Comparison of ENCODE assay signal across 13 mouse cellular contexts in the genomic region with DNA sequence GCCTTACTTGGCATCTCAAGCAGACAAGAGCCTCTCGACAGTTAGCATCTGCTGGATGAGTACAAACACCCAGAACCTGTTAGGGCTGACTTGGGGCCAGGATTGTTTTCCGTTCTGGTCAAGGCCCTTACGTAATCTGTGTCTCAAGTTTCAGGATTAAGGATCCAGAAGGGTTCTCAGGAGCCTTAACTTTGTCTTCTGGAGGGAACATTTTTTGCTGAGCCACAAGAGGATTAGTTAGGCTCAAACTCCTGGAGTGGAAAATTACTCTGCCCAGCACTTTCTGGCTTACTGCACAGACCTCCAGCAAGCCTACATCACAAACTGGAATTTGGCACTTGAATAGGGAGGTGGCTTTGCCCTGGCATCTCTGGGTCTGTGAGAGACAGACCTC. TPM values are rescaled to one million over a fixed set of nuclear protein-coding genes. Genes with fewer than 3 reads are reported as not detected.
DNase-seq lines count a peak whose midpoint lies in the region; ATAC-seq and TF ChIP-seq lines count a peak whose summit lies in the region.
"Had no signal": no experiment of that assay in that cellular context is flagged by ENCODE, and none has a peak within 500 bp of the region (broad histone marks: within the 10 kb centered on the region; RNA-seq: fewer than 3 reads in every experiment).

No protein-coding gene starts in this region.

- no peaks in the 10 kb centered on the region for H3K79me2 ChIP-seq in liver, adult 2 months (ENCODE audit: control insufficient read depth, insufficient read depth, low read length)

- H3K4me2 ChIP-seq in liver, embryonic 12.5 days: no peak overlapping the region
- H3K4me2 ChIP-seq in kidney, postnatal 0 days (ENCODE audit: low read length): no peak overlapping the region
- no peak overlapping the region for H3K4me2 ChIP-seq in midbrain, embryonic 15.5 days
- H3K4me2 ChIP-seq: midbrain, embryonic 13.5 days had no signal

- no peak for ATAC-seq in liver, embryonic 12.5 days
- ATAC-seq in kidney, postnatal 0 days (replicated peaks; ENCODE audit: low FRiP score, low read depth): peak; percentile 9; the same call in 1 of the 2 replicates
- ATAC-seq in midbrain, embryonic 15.5 days (replicated peaks): no peak
- ATAC-seq: midbrain, embryonic 13.5 days had no signal

- H3K9me3 ChIP-seq in liver, embryonic 12.5 days (replicated peaks): no peaks in the 10 kb centered on the region
- no peaks in the 10 kb centered on the region for H3K9me3 ChIP-seq in kidney, postnatal 0 days (replicated peaks; ENCODE audit: low read length)
- no peaks in the 10 kb centered on the region for H3K9me3 ChIP-seq in midbrain, embryonic 15.5 days
- H3K9me3 ChIP-seq: midbrain, embryonic 13.5 days had no signal

- no peak overlapping the region for H3K4me3 ChIP-seq in liver, adult 2 months (ENCODE audit: insufficient read depth, low read depth, low read length)
- no peak overlapping the region for H3K4me3 ChIP-seq in liver, embryonic 12.5 days
- H3K4me3 ChIP-seq in kidney, postnatal 0 days (replicated peaks; ENCODE audit: low read depth, low read length): no peak overlapping the region
- no peak overlapping the region for H3K4me3 ChIP-seq in midbrain, embryonic 15.5 days
- H3K4me3 ChIP-seq: midbrain, embryonic 13.5 days had no signal

- TF ChIP-seq CTCF in liver, adult 2 months (IDR thresholded peaks at IDR 0.05; ENCODE audit: low read depth, low read length): no peak
- no peak for TF ChIP-seq CTCF in kidney, postnatal 0 days (IDR thresholded peaks at IDR 0.05; ENCODE audit: low read depth)

- H3K9ac ChIP-seq in liver, adult 2 months (ENCODE audit: low read depth, low read length): peak overlapping the region; percentile 22
- H3K9ac ChIP-seq in liver, embryonic 12.5 days: no peak overlapping the region
- no peak overlapping the region for H3K9ac ChIP-seq in kidney, postnatal 0 days (ENCODE audit: low read depth, low read length)
- no peak overlapping the region for H3K9ac ChIP-seq in midbrain, embryonic 15.5 days
- H3K9ac ChIP-seq: midbrain, embryonic 13.5 days had no signal

- H3K27ac ChIP-seq in liver, adult 2 months (replicated peaks; ENCODE audit: insufficient read depth, low read depth, low read length): peak overlapping the region; percentile 30
- no peak overlapping the region for H3K27ac ChIP-seq in liver, embryonic 12.5 days
- peak overlapping the region; percentile 60 for H3K27ac ChIP-seq in kidney, postnatal 0 days
- no peak overlapping the region for H3K27ac ChIP-seq in midbrain, embryonic 15.5 days
- H3K27ac ChIP-seq: midbrain, embryonic 13.5 days had no signal

- no peak for TF ChIP-seq POLR2A in liver, adult 2 months (IDR thresholded peaks at IDR 0.05; ENCODE audit: extremely low read depth, insufficient read depth, low read length)

- peaks cover 19% of the 10 kb centered on the region; the same call in 1 of the 2 replicates for H3K4me1 ChIP-seq in liver, adult 2 months (ENCODE audit: control insufficient read depth, insufficient read depth, low read length)
- H3K4me1 ChIP-seq in liver, embryonic 12.5 days: no peaks in the 10 kb centered on the region
- H3K4me1 ChIP-seq in kidney, postnatal 0 days (replicated peaks; ENCODE audit: insufficient read depth, low read length): no peaks in the 10 kb centered on the region
- no peaks in the 10 kb centered on the region for H3K4me1 ChIP-seq in midbrain, embryonic 15.5 days
- H3K4me1 ChIP-seq: midbrain, embryonic 13.5 days had no signal

- H3K27me3 ChIP-seq in liver, adult 2 months (ENCODE audit: control insufficient read depth, insufficient read depth, low read length): no peaks in the 10 kb centered on the region
- H3K27me3 ChIP-seq in liver, embryonic 12.5 days (replicated peaks): no peaks in the 10 kb centered on the region
- no peaks in the 10 kb centered on the region for H3K27me3 ChIP-seq in kidney, postnatal 0 days (ENCODE audit: insufficient read depth, low read length)
- no peaks in the 10 kb centered on the region for H3K27me3 ChIP-seq in midbrain, embryonic 15.5 days (replicated peaks)
- H3K27me3 ChIP-seq: midbrain, embryonic 13.5 days had no signal

- WGBS in liver, adult 2 months: 31% methylated on average over 3 of the region's 3 CpGs
- 79% methylated on average over 3 of the region's 3 CpGs for WGBS in liver, embryonic 12.5 days (ENCODE audit: insufficient replicate concordance)
- 65% methylated on average over 3 of the region's 3 CpGs for WGBS in kidney, postnatal 0 days
- WGBS in midbrain, embryonic 15.5 days: 61% methylated on average over 3 of the region's 3 CpGs

- H3K36me3 ChIP-seq in liver, adult 2 months (ENCODE audit: control insufficient read depth, insufficient read depth, low read length): peaks cover 73% of the 10 kb centered on the region
- peaks cover 92% of the 10 kb centered on the region for H3K36me3 ChIP-seq in liver, embryonic 12.5 days
- peaks cover 76% of the 10 kb centered on the region for H3K36me3 ChIP-seq in kidney, postnatal 0 days (ENCODE audit: insufficient read depth, low read length)
- peaks cover 73% of the 10 kb centered on the region for H3K36me3 ChIP-seq in midbrain, embryonic 15.5 days (replicated peaks)

- DNase-seq in adrenal gland, postnatal 10 days: peak; percentile 27
- no peak for DNase-seq in adrenal gland, postnatal 14 days
- peak; percentile 73 for DNase-seq in liver, adult 2 months (ENCODE audit: extremely low read depth, low read depth, low spot score)
- no peak for DNase-seq in kidney, postnatal 0 days (ENCODE audit: low spot score)
- peak; percentile 89 for DNase-seq in lung, postnatal 36 days
- no peak for DNase-seq in yolk sac, embryonic 10.5 days (ENCODE audit: low spot score)
- DNase-seq: cerebellum, adult 9-10 months; heart, postnatal 36 days; left cerebral cortex, postnatal 4 days; thymus, postnatal 36 days had no signal

RNA-seq across cellular contexts. Expression of a gene that starts 11.6 kb away (rescaled TPM):
- 1,000 to 10,000 TPM in 1 of 2 experiments, 100 to 1,000 TPM in 1; 940 to 1,609 TPM for total RNA-seq in adrenal gland, postnatal 10 days (2021)
- total RNA-seq in adrenal gland, postnatal 14 days (2021): 1,325 and 1,932 TPM in 2 replicates
- 270 and 285 TPM in 2 replicates for total RNA-seq in liver, adult 2 months (2014; rRNA removed)
- polyA plus RNA-seq in liver, adult 2 months (2012; rRNA removed): 530 and 649 TPM in 2 replicates
- polyA plus RNA-seq in liver, embryonic 12.5 days (2016; fragmentation: Nextera tagmentation; extraction: Ambion mirVana): 37.6 and 41.1 TPM in 2 replicates
- 142 and 152 TPM in 2 replicates for polyA plus RNA-seq in kidney, postnatal 0 days (2015; fragmentation: Nextera tagmentation; extraction: Ambion mirVana)
- 91.1 and 99.0 TPM in 2 replicates for polyA plus RNA-seq in midbrain, embryonic 15.5 days (2015; fragmentation: Nextera tagmentation; extraction: Ambion mirVana)

RNA-seq across cellular contexts. Expression of a gene that starts 14.4 kb away (rescaled TPM):
- 1 to 10 TPM; 1.2 to 1.5 TPM for total RNA-seq in adrenal gland, postnatal 10 days (2021)
- 1.3 and 3.8 TPM in 2 replicates for total RNA-seq in adrenal gland, postnatal 14 days (2021)
- 0.18 and 0.27 TPM in 2 replicates for total RNA-seq in liver, adult 2 months (2014; rRNA removed)
- polyA plus RNA-seq in liver, adult 2 months (2012; rRNA removed): 0.37 and 0.61 TPM in 2 replicates
- polyA plus RNA-seq in liver, embryonic 12.5 days (2016; fragmentation: Nextera tagmentation; extraction: Ambion mirVana): 0.06 TPM in 1 of 2 replicates, not detected in the other
- polyA plus RNA-seq in kidney, postnatal 0 days (2015; fragmentation: Nextera tagmentation; extraction: Ambion mirVana): 0.06 and 0.07 TPM in 2 replicates
- polyA plus RNA-seq in midbrain, embryonic 15.5 days (2015; fragmentation: Nextera tagmentation; extraction: Ambion mirVana): 0.05 TPM in 1 of 2 replicates, not detected in the other
- polyA plus RNA-seq: midbrain, embryonic 13.5 days had no signal

RNA-seq across cellular contexts. Expression of a gene that starts 33.9 kb away (rescaled TPM):
- 10 to 100 TPM; 38.5 to 58.6 TPM for total RNA-seq in adrenal gland, postnatal 10 days (2021)
- total RNA-seq in adrenal gland, postnatal 14 days (2021): 43.6 and 54.3 TPM in 2 replicates
- total RNA-seq in liver, adult 2 months (2014; rRNA removed): 4.9 and 6.2 TPM in 2 replicates
- 4.5 and 4.7 TPM in 2 replicates for polyA plus RNA-seq in liver, adult 2 months (2012; rRNA removed)
- polyA plus RNA-seq in liver, embryonic 12.5 days (2016; fragmentation: Nextera tagmentation; extraction: Ambion mirVana): 34.7 and 35.9 TPM in 2 replicates
- 44.0 and 51.1 TPM in 2 replicates for polyA plus RNA-seq in kidney, postnatal 0 days (2015; fragmentation: Nextera tagmentation; extraction: Ambion mirVana)
- 51.8 and 55.8 TPM in 2 replicates for polyA plus RNA-seq in midbrain, embryonic 15.5 days (2015; fragmentation: Nextera tagmentation; extraction: Ambion mirVana)

RNA-seq across cellular contexts. Expression of a gene that starts 37.3 kb away (rescaled TPM):
- total RNA-seq in adrenal gland, postnatal 10 days (2021): 100 to 1,000 TPM; 119 to 129 TPM
- total RNA-seq in adrenal gland, postnatal 14 days (2021): 133 and 136 TPM in 2 replicates
- total RNA-seq in liver, adult 2 months (2014; rRNA removed): 12.4 and 13.7 TPM in 2 replicates
- polyA plus RNA-seq in liver, adult 2 months (2012; rRNA removed): 17.3 and 22.7 TPM in 2 replicates
- 17.0 and 17.8 TPM in 2 replicates for polyA plus RNA-seq in liver, embryonic 12.5 days (2016; fragmentation: Nextera tagmentation; extraction: Ambion mirVana)
- 33.2 and 35.5 TPM in 2 replicates for polyA plus RNA-seq in kidney, postnatal 0 days (2015; fragmentation: Nextera tagmentation; extraction: Ambion mirVana)
- polyA plus RNA-seq in midbrain, embryonic 15.5 days (2015; fragmentation: Nextera tagmentation; extraction: Ambion mirVana): 17.2 and 20.5 TPM in 2 replicates

RNA-seq across cellular contexts. Expression of a gene that starts 44.0 kb away (rescaled TPM):
- total RNA-seq in adrenal gland, postnatal 10 days (2021): 1 to 10 TPM; 7.3 to 8.8 TPM
- 7.9 and 8.3 TPM in 2 replicates for total RNA-seq in adrenal gland, postnatal 14 days (2021)
- total RNA-seq in liver, adult 2 months (2014; rRNA removed): 1.8 and 3.2 TPM in 2 replicates
- polyA plus RNA-seq in liver, adult 2 months (2012; rRNA removed): 3.1 and 3.9 TPM in 2 replicates
- polyA plus RNA-seq in liver, embryonic 12.5 days (2016; fragmentation: Nextera tagmentation; extraction: Ambion mirVana): 28.8 and 29.0 TPM in 2 replicates
- polyA plus RNA-seq in kidney, postnatal 0 days (2015; fragmentation: Nextera tagmentation; extraction: Ambion mirVana): 13.1 and 14.5 TPM in 2 replicates
- polyA plus RNA-seq in midbrain, embryonic 15.5 days (2015; fragmentation: Nextera tagmentation; extraction: Ambion mirVana): 9.1 and 9.9 TPM in 2 replicates

Comparison
In these comparisons a context has a peak if more than half of its experiments do, and no peak if none do; other contexts are left out.
1. DNase-seq: peak in adrenal gland, postnatal 10 days (single experiment), liver, adult 2 months (single experiment) and lung, postnatal 36 days (single experiment); none in adrenal gland, postnatal 14 days (single experiment), kidney, postnatal 0 days (single experiment) and yolk sac, embryonic 10.5 days (single experiment).
2. H3K27ac ChIP-seq: peak in liver, adult 2 months (single experiment) and kidney, postnatal 0 days (single experiment); none in liver, embryonic 12.5 days (single experiment) and midbrain, embryonic 15.5 days (single experiment).